Mouse (Mus musculus): ENCODE results near the gene Asf1a.

GRCm38 (mm10) chr10:53598821-53599220, 2.3 kb downstream of the Asf1a start:
- TF ChIP-seq POLR2A (IDR thresholded peaks at IDR 0.05; ENCODE audit: borderline replicate concordance, control insufficient read depth, low read depth, low read length), result no peak
- TF ChIP-seq CTCF (IDR thresholded peaks at IDR 0.05; ENCODE audit: control insufficient read depth, insufficient read depth, low read length), result no peak

Measured in bone marrow, adult 2 months (tissue).